Mouse (Mus musculus): ENCODE measurements around the gene Mindy4. TPM values are rescaled to one million over a fixed set of nuclear protein-coding genes. Genes with fewer than 3 reads are reported as not detected.

The Mindy4 gene
- polyA plus RNA-seq, 1 experiment from 2014 or later, result 13.9 TPM

DNA sequence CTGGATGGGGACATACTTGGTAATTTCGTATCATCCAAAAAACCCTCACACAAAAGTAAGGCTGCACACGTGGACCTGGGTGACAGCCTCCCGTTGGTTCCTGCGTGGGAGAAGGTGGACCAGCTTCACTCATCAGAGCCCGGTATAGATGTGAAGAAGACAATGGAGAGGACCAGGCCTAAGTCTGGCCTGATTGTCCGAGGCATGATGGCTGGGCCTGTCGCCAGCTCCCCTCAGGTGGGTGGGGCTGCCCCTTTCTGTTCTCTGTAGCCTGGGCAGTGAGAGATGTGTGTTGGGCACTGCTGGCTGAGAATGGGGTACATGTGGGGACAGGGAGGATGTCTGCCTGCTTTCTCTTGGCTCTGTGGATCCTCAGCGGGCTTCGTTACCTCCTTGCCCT is 15.0 kb downstream of the Mindy4 start:
- H3K9ac ChIP-seq, result no peak overlapping the region
- no peaks in the 10 kb centered on the region for H3K4me1 ChIP-seq
- H3K9me3 ChIP-seq, result no peaks in the 10 kb centered on the region
- 91% methylated on average over 9 of the region's 9 CpGs for WGBS
- no peaks in the 10 kb centered on the region for H3K27me3 ChIP-seq (replicated peaks)
- H3K4me2 ChIP-seq, result no peak overlapping the region
- no peaks in the 10 kb centered on the region for H3K36me3 ChIP-seq (replicated peaks)
- H3K27ac ChIP-seq, result no peak overlapping the region
- no peak for ATAC-seq (replicated peaks)
- no peak overlapping the region for H3K4me3 ChIP-seq

- Histone ChIP-seq H3K27ac (no peak overlapping the region), H3K9me3 (no peaks in the 10 kb centered on the region), H3K36me3 (replicated peaks) (no peaks in the 10 kb centered on the region), H3K4me1 (no peaks in the 10 kb centered on the region), H3K27me3 (replicated peaks) (no peaks in the 10 kb centered on the region), H3K9ac (no peak overlapping the region), H3K4me3 (no peak overlapping the region), H3K4me2 (no peak overlapping the region)
- no peak for ATAC-seq (replicated peaks)
- 93% methylated on average over 8 of the region's 8 CpGs for WGBS
Observed at GRCm38 (mm10) chr6:55223986-55224385, 20.8 kb downstream of the Mindy4 start.

DNA sequence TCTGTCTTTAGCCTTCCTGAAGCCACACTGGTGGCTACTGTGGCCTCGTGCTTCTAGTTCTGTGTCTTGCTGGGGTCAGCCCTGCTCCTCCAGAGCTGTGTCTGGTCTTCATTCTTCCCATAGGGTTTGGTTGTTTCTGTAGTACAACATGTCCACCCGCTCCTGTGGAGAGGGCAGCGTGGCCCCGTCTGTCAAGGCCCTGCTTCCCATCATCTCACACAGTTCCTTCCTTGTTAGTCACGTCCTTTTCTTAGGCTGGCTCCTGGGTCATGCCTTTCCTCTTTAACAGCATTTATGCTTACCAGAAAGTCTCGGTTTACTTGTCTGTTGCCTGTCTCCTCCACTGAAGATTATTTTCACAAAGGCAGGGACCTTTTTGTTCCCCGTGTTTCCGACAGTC is 26.9 kb downstream of the Mindy4 start:
- H3K27ac ChIP-seq, result no peak overlapping the region
- H3K4me2 ChIP-seq, result no peak overlapping the region
- ATAC-seq (replicated peaks), result no peak
- H3K36me3 ChIP-seq (replicated peaks), result no peaks in the 10 kb centered on the region
- WGBS, result 87% methylated on average over 8 of the region's 8 CpGs
- no peaks in the 10 kb centered on the region for H3K9me3 ChIP-seq
- H3K4me1 ChIP-seq, result no peaks in the 10 kb centered on the region
- no peaks in the 10 kb centered on the region for H3K27me3 ChIP-seq (replicated peaks)
- no peak overlapping the region for H3K4me3 ChIP-seq
- no peak overlapping the region for H3K9ac ChIP-seq

GRCm38 (mm10) chr6:55232101-55232500 is 28.9 kb downstream of the Mindy4 start:
- ATAC-seq (replicated peaks), result no peak
- Histone ChIP-seq H3K4me2 (no peak overlapping the region), H3K27me3 (replicated peaks) (no peaks in the 10 kb centered on the region), H3K9me3 (no peaks in the 10 kb centered on the region), H3K9ac (no peak overlapping the region), H3K4me3 (no peak overlapping the region), H3K4me1 (no peaks in the 10 kb centered on the region), H3K36me3 (replicated peaks) (no peaks in the 10 kb centered on the region), H3K27ac (no peak overlapping the region)
- WGBS, result 88% methylated on average over 7 of the region's 7 CpGs

DNA sequence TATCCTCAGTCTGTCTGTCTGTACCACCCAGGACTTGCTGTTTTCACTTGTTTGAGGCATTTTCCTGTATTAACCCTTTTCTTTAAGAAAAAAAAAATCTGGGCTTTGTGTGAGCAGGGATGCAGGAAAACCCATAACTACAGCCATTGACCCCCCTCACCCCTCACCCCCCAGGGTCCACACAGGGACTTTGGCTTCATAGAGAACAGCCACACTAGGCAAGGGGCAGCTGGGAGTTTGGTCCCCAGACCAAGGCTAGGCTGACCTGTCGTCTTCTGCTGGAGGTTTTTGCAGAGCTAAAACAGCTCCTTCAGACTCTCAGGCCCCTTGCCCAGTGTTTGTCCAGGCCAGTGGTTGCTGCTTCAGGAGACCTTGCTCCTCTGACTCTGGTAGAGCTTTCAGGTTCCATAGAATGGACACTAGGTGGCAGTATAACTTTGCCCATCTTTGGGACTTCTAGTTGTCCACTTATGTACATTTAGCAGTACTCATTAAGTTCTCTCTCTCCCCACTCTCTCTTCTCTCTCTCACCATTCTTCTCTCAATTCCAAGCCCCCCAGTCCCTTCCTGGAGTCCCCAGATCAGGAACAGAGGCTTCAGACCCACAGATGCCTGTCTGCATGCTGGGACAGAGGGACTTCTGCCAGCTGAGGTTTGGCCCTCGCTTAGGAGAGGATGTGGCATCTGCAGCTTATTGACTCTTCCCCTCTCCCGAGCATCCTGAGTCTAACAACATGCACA is 29.5 kb downstream of the Mindy4 start:
- no peaks in the 10 kb centered on the region for H3K9me3 ChIP-seq
- WGBS, result 71% methylated on average over 3 of the region's 3 CpGs
- no peaks in the 10 kb centered on the region for H3K27me3 ChIP-seq (replicated peaks)
- H3K9ac ChIP-seq, result no peak overlapping the region
- no peaks in the 10 kb centered on the region for H3K4me1 ChIP-seq
- H3K4me3 ChIP-seq, result no peak overlapping the region
- peak; percentile 67 for ATAC-seq (replicated peaks)
- H3K36me3 ChIP-seq (replicated peaks), result no peaks in the 10 kb centered on the region
- H3K27ac ChIP-seq, result no peak overlapping the region
- no peak overlapping the region for H3K4me2 ChIP-seq

DNA sequence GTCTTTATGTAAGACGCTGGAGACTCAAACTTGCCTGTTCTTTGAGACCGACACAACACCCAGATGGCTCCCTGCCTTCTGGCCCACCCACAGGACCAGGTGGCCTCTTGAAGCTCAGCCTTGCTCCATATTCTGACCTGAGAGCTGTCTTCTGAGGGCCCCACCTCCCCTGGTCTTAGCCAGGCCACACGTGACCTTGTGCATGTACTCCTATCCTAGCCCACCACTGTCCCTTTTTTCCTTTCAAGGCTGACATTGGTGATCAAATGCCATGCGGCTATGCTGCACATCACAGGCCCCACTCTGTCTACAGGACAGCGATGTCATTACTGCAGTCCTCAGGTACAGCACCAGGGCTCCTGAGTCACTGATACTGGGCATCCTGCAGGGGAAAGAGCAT is 30.1 kb downstream of the Mindy4 start:
- no peaks in the 10 kb centered on the region for H3K4me1 ChIP-seq
- H3K9ac ChIP-seq, result no peak overlapping the region
- H3K27me3 ChIP-seq (replicated peaks), result no peaks in the 10 kb centered on the region
- H3K27ac ChIP-seq, result no peak overlapping the region
- no peak overlapping the region for H3K4me2 ChIP-seq
- ATAC-seq (replicated peaks), result peak; percentile 41
- H3K4me3 ChIP-seq, result no peak overlapping the region
- WGBS, result 94% methylated on average over 5 of the region's 5 CpGs
- no peaks in the 10 kb centered on the region for H3K9me3 ChIP-seq
- no peaks in the 10 kb centered on the region for H3K36me3 ChIP-seq (replicated peaks)

GRCm38 (mm10) chr6:55234636-55235035 is 31.5 kb downstream of the Mindy4 start:
- WGBS, result 89% methylated on average over 6 of the region's 6 CpGs
- Histone ChIP-seq H3K4me2 (no peak overlapping the region), H3K9me3 (no peaks in the 10 kb centered on the region), H3K4me3 (no peak overlapping the region), H3K27ac (no peak overlapping the region), H3K9ac (no peak overlapping the region), H3K4me1 (no peaks in the 10 kb centered on the region), H3K27me3 (replicated peaks) (no peaks in the 10 kb centered on the region), H3K36me3 (replicated peaks) (no peaks in the 10 kb centered on the region)
- ATAC-seq (replicated peaks), result no peak

DNA sequence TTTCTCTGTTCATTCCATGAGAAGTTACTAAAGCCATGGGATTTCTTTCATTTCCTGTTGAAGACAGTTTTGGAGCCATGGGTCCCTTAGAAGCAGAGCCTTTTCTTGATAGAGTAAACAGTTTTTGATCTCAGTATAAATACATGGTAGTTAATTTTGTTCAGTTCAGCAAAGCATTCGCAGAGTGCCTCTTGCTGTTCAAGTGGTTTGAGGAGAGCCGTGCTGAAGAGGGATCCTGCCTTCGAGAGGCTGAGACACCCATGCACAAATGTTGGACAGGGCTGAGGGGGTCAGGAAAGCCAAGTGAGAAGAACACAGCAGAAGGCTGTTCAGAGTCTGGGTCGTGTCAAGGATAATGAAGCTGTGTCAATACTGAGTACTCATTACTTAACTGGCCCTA is 32.5 kb downstream of the Mindy4 start:
- WGBS, result 80% methylated on average over 4 of the region's 4 CpGs
- Histone ChIP-seq H3K4me3 (no peak overlapping the region), H3K4me1 (no peaks in the 10 kb centered on the region), H3K9ac (no peak overlapping the region), H3K27me3 (replicated peaks) (no peaks in the 10 kb centered on the region), H3K36me3 (replicated peaks) (no peaks in the 10 kb centered on the region), H3K4me2 (no peak overlapping the region), H3K27ac (no peak overlapping the region), H3K9me3 (no peaks in the 10 kb centered on the region)
- ATAC-seq (replicated peaks), result no peak

GRCm38 (mm10) chr6:55239931-55240330 is 36.7 kb downstream of the Mindy4 start:
- no peaks in the 10 kb centered on the region for H3K9me3 ChIP-seq
- no peaks in the 10 kb centered on the region for H3K27me3 ChIP-seq (replicated peaks)
- H3K4me3 ChIP-seq, result no peak overlapping the region
- WGBS, result 61% methylated on average over 8 of the region's 8 CpGs
- no peak overlapping the region for H3K4me2 ChIP-seq
- ATAC-seq (replicated peaks), result no peak
- H3K27ac ChIP-seq, result no peak overlapping the region
- H3K36me3 ChIP-seq (replicated peaks), result no peaks in the 10 kb centered on the region
- H3K9ac ChIP-seq, result no peak overlapping the region
- no peaks in the 10 kb centered on the region for H3K4me1 ChIP-seq

DNA sequence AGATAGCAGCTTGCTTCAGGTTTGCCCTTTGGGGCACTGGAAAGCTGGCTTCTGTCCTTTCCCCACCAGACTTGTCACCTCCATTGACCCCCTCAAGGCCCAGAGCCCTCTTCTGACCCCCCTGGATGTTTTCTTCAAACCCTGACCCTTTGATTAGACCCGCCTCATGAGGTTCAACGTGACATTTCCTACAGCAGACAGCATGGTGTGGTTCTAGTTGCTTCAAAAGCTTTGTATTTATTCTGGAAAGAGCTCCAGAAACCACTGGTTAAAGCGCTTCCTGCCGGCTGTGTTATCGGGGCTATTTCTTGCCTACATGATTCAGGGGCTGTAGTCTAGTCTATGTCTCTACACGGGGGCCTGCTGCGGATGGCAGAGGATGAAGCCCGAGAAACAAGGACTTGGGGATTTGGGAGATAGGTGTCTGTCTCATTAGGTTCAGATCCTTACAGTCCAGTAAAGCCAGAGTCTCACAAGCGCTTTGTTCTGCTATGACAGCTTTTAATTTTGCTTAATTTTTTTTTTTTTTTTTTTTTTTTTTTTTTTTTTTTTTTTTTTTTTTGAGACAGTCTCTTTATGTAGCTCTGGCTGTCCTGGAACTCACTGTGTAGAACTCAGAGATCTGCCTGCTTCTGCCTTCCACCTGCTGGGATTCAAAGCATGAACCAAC is 37.5 kb downstream of the Mindy4 start:
- WGBS, result 88% methylated on average over 9 of the region's 9 CpGs
- H3K36me3 ChIP-seq (replicated peaks), result no peaks in the 10 kb centered on the region
- no peak for ATAC-seq (replicated peaks)
- H3K4me3 ChIP-seq, result no peak overlapping the region
- H3K4me1 ChIP-seq, result no peaks in the 10 kb centered on the region
- H3K9me3 ChIP-seq, result no peaks in the 10 kb centered on the region
- H3K27ac ChIP-seq, result no peak overlapping the region
- no peak overlapping the region for H3K9ac ChIP-seq
- H3K27me3 ChIP-seq (replicated peaks), result no peaks in the 10 kb centered on the region
- no peak overlapping the region for H3K4me2 ChIP-seq

GRCm38 (mm10) chr6:55241479-55241878 is 38.3 kb downstream of the Mindy4 start:
- ATAC-seq (replicated peaks), result no peak
- Histone ChIP-seq H3K27me3 (replicated peaks) (no peaks in the 10 kb centered on the region), H3K4me3 (no peak overlapping the region), H3K27ac (no peak overlapping the region), H3K36me3 (replicated peaks) (no peaks in the 10 kb centered on the region), H3K4me2 (no peak overlapping the region), H3K9ac (no peak overlapping the region), H3K4me1 (no peaks in the 10 kb centered on the region), H3K9me3 (no peaks in the 10 kb centered on the region)
- WGBS, result 76% methylated on average over 5 of the region's 5 CpGs

- Histone ChIP-seq H3K27me3 (replicated peaks) (no peaks in the 10 kb centered on the region), H3K9me3 (no peaks in the 10 kb centered on the region), H3K27ac (no peak overlapping the region), H3K4me3 (no peak overlapping the region), H3K4me1 (no peaks in the 10 kb centered on the region), H3K9ac (no peak overlapping the region), H3K36me3 (replicated peaks) (no peaks in the 10 kb centered on the region), H3K4me2 (no peak overlapping the region)
- 92% methylated on average over 8 of the region's 8 CpGs for WGBS
- no peak for ATAC-seq (replicated peaks)
Observed at GRCm38 (mm10) chr6:55245680-55246079, 42.5 kb downstream of the Mindy4 start.

GRCm38 (mm10) chr6:55246441-55246840 is 43.3 kb downstream of the Mindy4 start:
- WGBS, result 92% methylated on average over 7 of the region's 7 CpGs
- Histone ChIP-seq H3K4me3 (no peak overlapping the region), H3K36me3 (replicated peaks) (no peaks in the 10 kb centered on the region), H3K9me3 (no peaks in the 10 kb centered on the region), H3K27me3 (replicated peaks) (no peaks in the 10 kb centered on the region), H3K27ac (no peak overlapping the region), H3K9ac (no peak overlapping the region), H3K4me2 (no peak overlapping the region), H3K4me1 (no peaks in the 10 kb centered on the region)
- no peak for ATAC-seq (replicated peaks)

Measured in midbrain, embryonic 15.5 days (tissue).